Mouse (Mus musculus) cerebellum, adult 2 months (tissue): ENCODE results near the gene Itgb2.

Experiments
- CTCF ChIP-seq: fragments of 200-500 bp; IDR thresholded peaks from 2 replicates; pipeline ENCODE4 v1.5.1; 2011; ENCODE audit warnings: low read depth, mild to moderate bottlenecking, control low read depth, low read length, moderate library complexity, borderline replicate concordance; ENCODE audit not compliant: insufficient read depth
- POLR2A ChIP-seq: fragments of 200-500 bp; IDR thresholded peaks from 2 replicates; pipeline ENCODE4 v1.6.1; 2011; ENCODE audit warnings: low read length, control low read depth, borderline replicate concordance; ENCODE audit not compliant: insufficient read depth

DNA sequence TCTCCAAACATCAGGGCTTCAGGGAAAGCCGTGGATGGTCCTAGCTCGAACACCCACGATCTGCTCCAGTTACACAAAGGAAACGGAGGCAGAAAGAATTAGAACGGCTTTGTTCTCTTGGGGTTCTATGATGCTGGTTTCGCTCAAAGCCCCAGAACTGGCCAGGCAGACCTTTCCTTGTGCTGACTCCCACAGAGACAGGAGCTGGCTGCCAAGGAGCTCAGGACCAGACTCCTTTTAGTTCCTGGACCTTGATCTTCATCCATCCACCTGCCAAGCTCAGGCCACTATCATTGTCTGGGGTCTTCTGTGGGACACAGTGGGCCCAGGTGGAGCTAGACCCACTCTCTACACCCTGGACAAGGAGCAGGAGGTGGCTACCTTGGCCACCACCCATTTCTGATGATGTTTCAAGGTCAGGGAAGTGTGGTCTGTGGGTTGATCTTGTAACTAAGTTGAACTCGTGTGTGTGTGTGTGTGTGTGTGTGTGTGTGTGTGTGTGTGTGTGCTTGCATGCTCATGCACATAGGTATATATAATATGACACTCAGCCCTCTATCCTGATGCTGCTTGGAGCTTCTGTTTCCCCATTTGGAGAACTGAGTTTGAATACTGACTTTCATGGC is 9.4 kb downstream of the Itgb2 start:
- TF ChIP-seq CTCF: no peak
- no peak for TF ChIP-seq POLR2A
